Mouse (Mus musculus): ENCODE results near the gene Tmprss11a. TPM values are rescaled to one million over a fixed set of nuclear protein-coding genes. Genes with fewer than 3 reads are reported as not detected.

Tmprss11a gene
- polyA plus RNA-seq, 1 experiment from 2014 or later = 0.35 TPM

GRCm38 (mm10) chr5:86419494-86419893 is 49.3 kb downstream of the Tmprss11a start:
- Histone ChIP-seq H3K4me1 (no peaks in the 10 kb centered on the region), H3K36me3 (no peaks in the 10 kb centered on the region), H3K4me2 (replicated peaks) (no peak overlapping the region), H3K9me3 (no peaks in the 10 kb centered on the region), H3K27ac (no peak overlapping the region), H3K4me3 (no peak overlapping the region), H3K27me3 (no peaks in the 10 kb centered on the region), H3K9ac (no peak overlapping the region)
- WGBS = 23% methylated on average over 4 of the region's 4 CpGs
- no peak for ATAC-seq (ENCODE audit: insufficient number of reproducible peaks, insufficient read depth, low FRiP score, low TSS enrichment)

- WGBS = 86% methylated on average over 7 of the region's 7 CpGs
- Histone ChIP-seq H3K4me2 (replicated peaks) (no peak overlapping the region), H3K27ac (no peak overlapping the region), H3K4me3 (no peak overlapping the region), H3K9ac (no peak overlapping the region), H3K36me3 (no peaks in the 10 kb centered on the region), H3K4me1 (no peaks in the 10 kb centered on the region), H3K9me3 (no peaks in the 10 kb centered on the region), H3K27me3 (no peaks in the 10 kb centered on the region)
- no peak for ATAC-seq (ENCODE audit: insufficient number of reproducible peaks, insufficient read depth, low FRiP score, low TSS enrichment)
Observed at GRCm38 (mm10) chr5:86414280-86414679, 54.5 kb downstream of the Tmprss11a start.

- no peak overlapping the region for H3K4me2 ChIP-seq (replicated peaks)
- H3K36me3 ChIP-seq = no peaks in the 10 kb centered on the region
- ATAC-seq (ENCODE audit: insufficient number of reproducible peaks, insufficient read depth, low FRiP score, low TSS enrichment) = no peak
- H3K4me3 ChIP-seq = no peak overlapping the region
- 25% methylated on average over 3 of the region's 3 CpGs for WGBS
- no peaks in the 10 kb centered on the region for H3K9me3 ChIP-seq
- no peaks in the 10 kb centered on the region for H3K27me3 ChIP-seq
- no peak overlapping the region for H3K9ac ChIP-seq
- no peaks in the 10 kb centered on the region for H3K4me1 ChIP-seq
- no peak overlapping the region for H3K27ac ChIP-seq
Observed at GRCm38 (mm10) chr5:86410815-86411214, 58.0 kb downstream of the Tmprss11a start.

- Histone ChIP-seq H3K4me2 (replicated peaks) (no peak overlapping the region), H3K4me3 (no peak overlapping the region), H3K9ac (no peak overlapping the region), H3K27ac (no peak overlapping the region), H3K36me3 (no peaks in the 10 kb centered on the region), H3K4me1 (no peaks in the 10 kb centered on the region), H3K27me3 (no peaks in the 10 kb centered on the region), H3K9me3 (no peaks in the 10 kb centered on the region)
- WGBS = 85% methylated on average over 2 of the region's 2 CpGs
- no peak for ATAC-seq (ENCODE audit: insufficient number of reproducible peaks, insufficient read depth, low FRiP score, low TSS enrichment)
Observed at GRCm38 (mm10) chr5:86407941-86408340, 60.8 kb downstream of the Tmprss11a start.

- Histone ChIP-seq H3K4me1 (no peaks in the 10 kb centered on the region), H3K9me3 (no peaks in the 10 kb centered on the region)
- 88% methylated on average over 3 of the region's 3 CpGs for WGBS
Observed at GRCm38 (mm10) chr5:86407191-86407590, 61.6 kb downstream of the Tmprss11a start.

GRCm38 (mm10) chr5:86373320-86373719 is 95.5 kb downstream of the Tmprss11a start, which contains the start of gene Tmprss11d:
TSS of gene Tmprss11d (minus strand) at chr5:86373420.
- 59% methylated on average over 3 of the region's 3 CpGs for WGBS
- Histone ChIP-seq H3K36me3 (no peaks in the 10 kb centered on the region), H3K27me3 (no peaks in the 10 kb centered on the region), H3K27ac (no peak within 1 kb of the TSS), H3K4me1 (no peaks in the 10 kb centered on the region), H3K9ac (no peak within 1 kb of the TSS), H3K4me2 (replicated peaks) (no peak within 1 kb of the TSS), H3K4me3 (no peak within 1 kb of the TSS), H3K9me3 (no peaks in the 10 kb centered on the region)
- ATAC-seq (ENCODE audit: insufficient number of reproducible peaks, insufficient read depth, low FRiP score, low TSS enrichment) = no peak

More at GRCm38 (mm10) chr5:86407191-86407590, 61.6 kb downstream of the Tmprss11a start:
- no peak for ATAC-seq (ENCODE audit: insufficient number of reproducible peaks, insufficient read depth, low FRiP score, low TSS enrichment)
- Histone ChIP-seq H3K9ac (no peak overlapping the region), H3K4me2 (replicated peaks) (no peak overlapping the region), H3K27me3 (no peaks in the 10 kb centered on the region), H3K36me3 (no peaks in the 10 kb centered on the region), H3K4me3 (no peak overlapping the region), H3K27ac (no peak overlapping the region)

Other genes starting within 250 kb of the Tmprss11a start
- not detected in 2 replicates for gene Tmprss11c, start 179.7 kb downstream of the Tmprss11a start, polyA plus RNA-seq (2016; fragmentation: Nextera tagmentation; extraction: Ambion mirVana)
- 0.09 and 0.22 TPM in 2 replicates for gene Tmprss11d, start 95.6 kb downstream of the Tmprss11a start, polyA plus RNA-seq (2016; fragmentation: Nextera tagmentation; extraction: Ambion mirVana)
- gene Tmprss11g, start 49.6 kb upstream of the Tmprss11a start, polyA plus RNA-seq (2016; fragmentation: Nextera tagmentation; extraction: Ambion mirVana) = 0.08 TPM in 1 of 2 replicates, not detected in the other
- gene Tmprss11f, start 163.4 kb upstream of the Tmprss11a start, polyA plus RNA-seq (2016; fragmentation: Nextera tagmentation; extraction: Ambion mirVana) = 0.06 and 0.14 TPM in 2 replicates
- gene Tmprss11b, start 207.4 kb upstream of the Tmprss11a start, polyA plus RNA-seq (2016; fragmentation: Nextera tagmentation; extraction: Ambion mirVana) = 0.06 and 0.24 TPM in 2 replicates

Measured in embryonic facial prominence, embryonic 12.5 days (tissue).